In the genomic region with DNA sequence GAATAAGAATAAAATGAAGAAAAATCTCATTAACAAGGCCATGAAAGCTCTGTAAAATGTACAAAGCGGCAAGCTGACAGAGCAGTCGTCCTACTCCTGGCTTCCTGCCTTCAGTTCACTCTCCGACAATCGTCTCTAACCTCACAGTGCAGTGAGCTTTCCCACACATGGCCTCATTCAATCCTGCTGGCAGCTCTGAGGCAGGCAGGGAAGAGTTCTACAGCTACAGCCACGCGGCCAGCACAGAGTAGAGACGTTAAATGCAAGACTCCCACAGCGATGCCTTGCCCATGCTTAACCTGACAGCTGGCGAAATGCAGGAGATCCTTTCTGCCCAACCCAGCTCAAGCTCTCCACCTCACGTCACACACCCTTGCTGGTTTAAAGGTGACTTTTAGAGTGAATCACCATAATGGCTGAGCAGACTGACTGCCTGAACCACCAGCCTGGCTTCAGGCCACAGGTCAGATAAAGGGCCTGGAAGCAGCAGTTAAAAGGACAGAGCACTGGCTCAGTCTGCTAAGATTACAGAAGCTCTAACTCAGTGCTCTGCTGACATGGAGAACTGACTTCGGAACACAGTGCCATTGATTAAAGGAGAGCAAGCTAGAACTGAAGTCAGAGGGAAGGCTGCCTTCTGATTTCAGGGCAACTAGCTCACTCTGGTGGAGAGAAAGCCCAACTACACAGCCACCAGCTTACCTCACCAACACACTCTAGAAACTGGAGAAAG, we compare ENCODE assay signal across 8 mouse cellular contexts. TPM values are rescaled to one million over a fixed set of nuclear protein-coding genes. Genes with fewer than 3 reads are reported as not detected.
A peak's percentile ranks its signal among the peaks of the same experiment; 100 is the strongest.
DNase-seq lines count a peak whose midpoint lies in the region; ATAC-seq and TF ChIP-seq lines count a peak whose summit lies in the region.

No protein-coding gene starts in this region.

- H3K4me2 ChIP-seq in hindbrain, embryonic 11.5 days (replicated peaks; ENCODE audit: low read depth, low read length) = no peak overlapping the region

- POLR2A ChIA-PET in Patski (lab: Charles Lee) = no interaction called here

- in situ Hi-C loops in Patski (cut with MboI; ENCODE audit: low pct_unique_long_range_greater_than_20kb) = no loop called here

- H3K27ac ChIP-seq in hindbrain, embryonic 11.5 days (ENCODE audit: low read depth, low read length) = no peak overlapping the region

- no peaks in the 10 kb centered on the region for H3K36me3 ChIP-seq in hindbrain, embryonic 11.5 days (ENCODE audit: control insufficient read depth, insufficient read depth, low read length)

- peak; percentile 80 for TF ChIP-seq CTCF in Patski (IDR thresholded peaks at IDR 0.05)

- no peaks in the 10 kb centered on the region for H3K27me3 ChIP-seq in Patski
- H3K27me3 ChIP-seq in hindbrain, embryonic 11.5 days (ENCODE audit: control insufficient read depth, insufficient read depth, low read length) = no peaks in the 10 kb centered on the region

- no peak for DNase-seq in Patski (ENCODE audit: low read depth, low spot score)
- peak; percentile 29 to 35 for DNase-seq in cerebellum, adult 18-20 months
- DNase-seq in forelimb bud, embryonic 11.5 days (ENCODE audit: low read depth, low spot score) = peak; percentile 68
- peak; percentile 52 for DNase-seq in hindbrain, embryonic 11.5 days (ENCODE audit: low spot score)
- DNase-seq in layer of hippocampus, adult 9-11 months = peak; percentile 34
- DNase-seq in lung, postnatal 14 days = peak; percentile 43
- DNase-seq in right cerebral cortex, postnatal 25 days = peak; percentile 59
- DNase-seq in yolk sac, embryonic 10.5 days (ENCODE audit: low spot score) = no peak

- no peaks in the 10 kb centered on the region for H3K4me1 ChIP-seq in hindbrain, embryonic 11.5 days (replicated peaks; ENCODE audit: control insufficient read depth, insufficient read depth, low read length)

- WGBS in hindbrain, embryonic 11.5 days = 79% methylated on average over 11 of the region's 11 CpGs

- no peaks in the 10 kb centered on the region for H3K9me3 ChIP-seq in hindbrain, embryonic 11.5 days (ENCODE audit: control insufficient read depth, low read length)

- peak; percentile 85 for ATAC-seq in Patski
- ATAC-seq in hindbrain, embryonic 11.5 days (ENCODE audit: low FRiP score) = no peak

- no peak overlapping the region for H3K4me3 ChIP-seq in hindbrain, embryonic 11.5 days (ENCODE audit: low read depth, low read length)

- H3K9ac ChIP-seq in hindbrain, embryonic 11.5 days (ENCODE audit: low read depth, low read length) = no peak overlapping the region

- CTCF ChIA-PET in Patski (lab: Charles Lee) = interaction anchor here (1.2 to 1.6 kb wide), 7 partner anchors 10 to 841 kb away, joined by 3 to 14 read pairs (median 3); no protein-coding TSS in a partner anchor

RNA-seq across cellular contexts. Expression of a gene that starts 25.3 kb away (rescaled TPM):
- polyA plus RNA-seq in Patski (2021) = 14.4 TPM
- polyA plus RNA-seq in hindbrain, embryonic 11.5 days (2014; fragmentation: Nextera tagmentation; extraction: Ambion mirVana) = 17.1 and 18.3 TPM in 2 replicates

RNA-seq across cellular contexts. Expression of a gene that starts 58.9 kb away (rescaled TPM):
- 96.2 TPM for polyA plus RNA-seq in Patski (2021)
- 5.8 and 7.2 TPM in 2 replicates for polyA plus RNA-seq in hindbrain, embryonic 11.5 days (2014; fragmentation: Nextera tagmentation; extraction: Ambion mirVana)

Comparison
In these comparisons a context has a peak if more than half of its experiments do, and no peak if none do; other contexts are left out.
1. DNase-seq: peak in cerebellum, adult 18-20 months (2 of 2), forelimb bud, embryonic 11.5 days (single experiment), hindbrain, embryonic 11.5 days (single experiment), layer of hippocampus, adult 9-11 months (single experiment), lung, postnatal 14 days (single experiment) and right cerebral cortex, postnatal 25 days (single experiment); none in Patski (single experiment) and yolk sac, embryonic 10.5 days (single experiment).
2. RNA of a gene that starts 58.9 kb away (polyA plus RNA-seq): 96.2 TPM in Patski (single experiment); 5.8 to 7.2 TPM in hindbrain, embryonic 11.5 days; every median in the first group is over 10 times any median in the second.